Mouse (Mus musculus): Measurements from ENCODE around the gene Bmpr1b.

Gene Bmpr1b

GRCm38 (mm10) chr3:142040345-142040744 is 128.9 kb downstream of the Bmpr1b start:
- DNase-seq (ENCODE audit: low read depth, low spot score): no peak

GRCm38 (mm10) chr3:142034160-142034559 is 135.1 kb downstream of the Bmpr1b start:
- DNase-seq (ENCODE audit: low read depth, low spot score): no peak

- no peak for DNase-seq (ENCODE audit: low read depth, low spot score)
Measured at GRCm38 (mm10) chr3:142019716-142020115, 149.5 kb downstream of the Bmpr1b start.

- no peak for DNase-seq (ENCODE audit: low read depth, low spot score)
Measured at GRCm38 (mm10) chr3:141984548-141984947, 184.7 kb downstream of the Bmpr1b start.

- DNase-seq (ENCODE audit: low read depth, low spot score): no peak
Measured at GRCm38 (mm10) chr3:141981613-141982432, 187.4 kb downstream of the Bmpr1b start.

GRCm38 (mm10) chr3:141966244-141966643 is 203.0 kb downstream of the Bmpr1b start:
- DNase-seq (ENCODE audit: low read depth, low spot score): no peak

GRCm38 (mm10) chr3:141952931-141953330 is 216.3 kb downstream of the Bmpr1b start:
- DNase-seq (ENCODE audit: low read depth, low spot score): no peak

GRCm38 (mm10) chr3:141950642-141951041 is 218.6 kb downstream of the Bmpr1b start:
- DNase-seq (ENCODE audit: low read depth, low spot score): no peak

- no peak for DNase-seq (ENCODE audit: low read depth, low spot score)
Measured at GRCm38 (mm10) chr3:141948506-141948905, 220.7 kb downstream of the Bmpr1b start.

GRCm38 (mm10) chr3:141948096-141948495 is 221.1 kb downstream of the Bmpr1b start:
- DNase-seq (ENCODE audit: low read depth, low spot score): no peak

GRCm38 (mm10) chr3:141946846-141947245 is 222.4 kb downstream of the Bmpr1b start:
- DNase-seq (ENCODE audit: low read depth, low spot score): no peak

GRCm38 (mm10) chr3:141943317-141943742 is 225.9 kb downstream of the Bmpr1b start:
- DNase-seq (ENCODE audit: low read depth, low spot score): no peak

GRCm38 (mm10) chr3:141940207-141940606 is 229.0 kb downstream of the Bmpr1b start:
- DNase-seq (ENCODE audit: low read depth, low spot score): no peak

- DNase-seq (ENCODE audit: low read depth, low spot score): peak; percentile 49
Measured at GRCm38 (mm10) chr3:141936594-141937272, 232.5 kb downstream of the Bmpr1b start.

- DNase-seq (ENCODE audit: low read depth, low spot score): no peak
Measured at GRCm38 (mm10) chr3:141932956-141933355, 236.3 kb downstream of the Bmpr1b start.

- DNase-seq (ENCODE audit: low read depth, low spot score): no peak
Measured at GRCm38 (mm10) chr3:141931372-141932092, 237.7 kb downstream of the Bmpr1b start.

GRCm38 (mm10) chr3:141923442-141923841 is 245.8 kb downstream of the Bmpr1b start:
- DNase-seq (ENCODE audit: low read depth, low spot score): no peak

- DNase-seq (ENCODE audit: low read depth, low spot score): no peak
Measured at GRCm38 (mm10) chr3:141921161-141921560, 248.1 kb downstream of the Bmpr1b start.

- no peak for DNase-seq (ENCODE audit: low read depth, low spot score)
Measured at GRCm38 (mm10) chr3:141919661-141920060, 249.6 kb downstream of the Bmpr1b start.

GRCm38 (mm10) chr3:141917166-141917565 is 252.1 kb downstream of the Bmpr1b start:
- DNase-seq (ENCODE audit: low read depth, low spot score): no peak

GRCm38 (mm10) chr3:141915995-141916394 is 253.2 kb downstream of the Bmpr1b start:
- no peak for DNase-seq (ENCODE audit: low read depth, low spot score)

GRCm38 (mm10) chr3:141914588-141914987 is 254.6 kb downstream of the Bmpr1b start:
- DNase-seq (ENCODE audit: low read depth, low spot score): no peak

Data from brain, embryonic 18.5 days (tissue).